Mouse (Mus musculus) hindbrain, embryonic 13.5 days (tissue): Measurements from ENCODE around the gene Tpcn2. TPM values are rescaled to one million over a fixed set of nuclear protein-coding genes. Genes with fewer than 3 reads are reported as not detected.

Experiments
- ATAC-seq: fragments of 200-750 bp; cut with Nextera tagmentation; 2 replicates; pipeline ENCODE4 v1.8.0; 2017; ENCODE audit warnings: moderate TSS enrichment; ENCODE audit not compliant: low FRiP score
- H3K27ac ChIP-seq: fragments of 300-500 bp; sonication (generic); 2 replicates; pipeline ENCODE4 v1.5.1; 2015; ENCODE audit warnings: inconsistent platforms, mild to moderate bottlenecking, moderate library complexity
- H3K27me3 ChIP-seq: fragments of 300-500 bp; sonication (generic); 2 replicates; pipeline ENCODE4 v1.6.1; 2015; ENCODE audit warnings: mild to moderate bottlenecking, inconsistent platforms
- H3K36me3 ChIP-seq: fragments of 300-500 bp; sonication (generic); 2 replicates; pipeline ENCODE4 v1.6.1; 2015; ENCODE audit warnings: mild to moderate bottlenecking, inconsistent platforms
- H3K4me1 ChIP-seq: fragments of 300-500 bp; sonication (generic); replicated peaks from 2 replicates; pipeline ENCODE4 v1.6.1; 2015; ENCODE audit warnings: inconsistent platforms
- H3K4me2 ChIP-seq: fragments of 300-500 bp; sonication (generic); 2 replicates; pipeline ENCODE4 v1.6.1; 2015; ENCODE audit warnings: inconsistent platforms, mild to moderate bottlenecking, moderate library complexity
- H3K4me3 ChIP-seq: fragments of 300-500 bp; sonication (generic); 2 replicates; pipeline ENCODE4 v1.5.1; 2015; ENCODE audit warnings: mild to moderate bottlenecking, inconsistent platforms
- H3K9ac ChIP-seq: fragments of 300-500 bp; sonication (generic); 2 replicates; pipeline ENCODE4 v1.6.1; 2015; ENCODE audit warnings: mild to moderate bottlenecking, inconsistent platforms
- H3K9me3 ChIP-seq: fragments of 300-500 bp; sonication (generic); 2 replicates; pipeline ENCODE4 v1.6.1; 2016; ENCODE audit warnings: inconsistent platforms
- WGBS: fragments of 180-500 bp; shearing (Covaris S2); methylation state at CpG from one replicate; pipeline ENCODE4 v1.1.7; 2015; 5-methylcytosine and 5-hydroxymethylcytosine counted together
- polyA plus RNA-seq: library from polyadenylated mRNA; unstranded; fragments of >200 nt; fragmentation: Nextera tagmentation; extraction: Ambion mirVana; gene quantifications from 2 replicates; pipeline ENCODE4 v1.2.1, GENCODE M21; 2015

The Tpcn2 gene
- polyA plus RNA-seq, 1 experiment from 2014 or later = 3.3 TPM

DNA sequence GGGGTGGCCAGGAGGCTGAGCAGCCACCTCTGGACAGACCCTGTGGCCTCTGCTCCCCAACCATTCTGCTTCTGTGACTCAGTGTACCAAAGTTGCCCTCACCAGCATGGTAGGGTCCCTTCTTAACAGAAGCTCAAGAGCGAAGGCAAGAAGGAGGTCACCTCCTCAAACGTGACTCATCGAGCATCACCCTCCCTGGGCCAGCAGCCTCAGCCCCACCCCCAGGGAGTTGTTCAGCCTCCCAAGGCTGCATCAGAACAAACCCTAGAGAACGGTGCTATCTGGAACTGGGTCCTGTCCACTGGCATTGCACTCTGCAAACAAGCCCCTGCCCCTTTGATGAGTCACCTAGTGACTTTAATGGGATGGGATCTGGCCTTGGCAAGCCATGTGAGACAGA lies 25.1 kb upstream of the Tpcn2 start:
- Histone ChIP-seq H3K36me3 (no peaks in the 10 kb centered on the region), H3K27me3 (no peaks in the 10 kb centered on the region), H3K27ac (no peak overlapping the region), H3K9me3 (no peaks in the 10 kb centered on the region), H3K4me1 (0 out of 2 replicates have a peak, but pooled peaks cover 4% of the 10 kb centered on the region), H3K9ac (no peak overlapping the region), H3K4me3 (no peak overlapping the region), H3K4me2 (no peak overlapping the region)
- 73% methylated on average over 4 of the region's 4 CpGs for WGBS
- no peak for ATAC-seq

- no peak overlapping the region for H3K4me2 ChIP-seq
- H3K9ac ChIP-seq = no peak overlapping the region
- H3K4me3 ChIP-seq = no peak overlapping the region
- no peak overlapping the region for H3K27ac ChIP-seq
- H3K36me3 ChIP-seq = no peaks in the 10 kb centered on the region
- WGBS = 80% methylated on average over 30 of the region's 30 CpGs
- no peaks in the 10 kb centered on the region for H3K9me3 ChIP-seq
- H3K4me1 ChIP-seq = 0 out of 2 replicates have a peak, but pooled peaks cover 4% of the 10 kb centered on the region
- no peaks in the 10 kb centered on the region for H3K27me3 ChIP-seq
- ATAC-seq = no peak
These were observed 24.4 kb upstream of the Tpcn2 start for GRCm38 (mm10) chr7:145308061-145308675.

DNA sequence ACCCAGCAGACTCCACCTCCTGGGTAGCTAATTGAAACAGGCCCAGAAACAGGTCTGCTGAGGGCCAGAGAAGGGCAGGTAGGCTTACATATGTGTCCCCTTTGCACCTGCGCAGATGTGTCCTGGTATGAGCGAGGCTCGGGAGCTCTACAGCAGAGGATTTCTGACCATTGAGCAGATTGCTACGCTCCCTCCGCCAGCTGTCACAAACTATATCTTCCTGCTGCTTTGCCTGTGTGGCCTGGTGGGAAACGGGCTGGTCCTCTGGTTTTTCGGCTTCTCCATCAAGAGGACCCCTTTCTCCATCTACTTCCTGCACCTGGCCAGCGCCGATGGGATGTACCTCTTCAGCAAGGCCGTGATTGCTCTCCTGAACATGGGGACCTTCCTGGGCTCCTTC lies 23.8 kb upstream of the Tpcn2 start:
- no peak for ATAC-seq
- Histone ChIP-seq H3K27me3 (no peaks in the 10 kb centered on the region), H3K9ac (no peak overlapping the region), H3K4me2 (no peak overlapping the region), H3K9me3 (no peaks in the 10 kb centered on the region), H3K4me1 (peaks cover 7% of the 10 kb centered on the region), H3K4me3 (no peak overlapping the region), H3K27ac (no peak overlapping the region), H3K36me3 (no peaks in the 10 kb centered on the region)
- 92% methylated on average over 10 of the region's 10 CpGs for WGBS

DNA sequence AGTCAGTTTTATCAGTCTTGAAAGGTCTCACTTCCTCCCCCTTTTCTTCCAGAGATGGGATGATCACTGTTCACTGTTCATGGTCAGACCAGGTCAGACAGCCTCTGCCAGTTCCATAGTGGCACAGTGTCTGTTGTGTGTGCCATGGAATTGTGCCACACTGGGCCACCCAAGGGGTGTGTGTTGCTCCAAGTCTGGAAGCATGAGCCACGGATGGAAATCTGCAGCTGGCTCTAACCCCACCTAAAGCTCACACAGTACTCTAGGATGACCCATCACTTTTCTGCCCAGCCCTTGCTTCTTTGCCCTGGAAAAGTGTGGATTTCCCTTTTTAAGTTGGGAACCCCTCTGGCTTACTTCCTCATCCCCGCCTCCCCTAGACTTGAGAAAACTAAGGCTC lies 20.3 kb upstream of the Tpcn2 start:
- whole genome bisulfite sequencing = 87% methylated on average over 2 of the region's 2 CpGs

DNA sequence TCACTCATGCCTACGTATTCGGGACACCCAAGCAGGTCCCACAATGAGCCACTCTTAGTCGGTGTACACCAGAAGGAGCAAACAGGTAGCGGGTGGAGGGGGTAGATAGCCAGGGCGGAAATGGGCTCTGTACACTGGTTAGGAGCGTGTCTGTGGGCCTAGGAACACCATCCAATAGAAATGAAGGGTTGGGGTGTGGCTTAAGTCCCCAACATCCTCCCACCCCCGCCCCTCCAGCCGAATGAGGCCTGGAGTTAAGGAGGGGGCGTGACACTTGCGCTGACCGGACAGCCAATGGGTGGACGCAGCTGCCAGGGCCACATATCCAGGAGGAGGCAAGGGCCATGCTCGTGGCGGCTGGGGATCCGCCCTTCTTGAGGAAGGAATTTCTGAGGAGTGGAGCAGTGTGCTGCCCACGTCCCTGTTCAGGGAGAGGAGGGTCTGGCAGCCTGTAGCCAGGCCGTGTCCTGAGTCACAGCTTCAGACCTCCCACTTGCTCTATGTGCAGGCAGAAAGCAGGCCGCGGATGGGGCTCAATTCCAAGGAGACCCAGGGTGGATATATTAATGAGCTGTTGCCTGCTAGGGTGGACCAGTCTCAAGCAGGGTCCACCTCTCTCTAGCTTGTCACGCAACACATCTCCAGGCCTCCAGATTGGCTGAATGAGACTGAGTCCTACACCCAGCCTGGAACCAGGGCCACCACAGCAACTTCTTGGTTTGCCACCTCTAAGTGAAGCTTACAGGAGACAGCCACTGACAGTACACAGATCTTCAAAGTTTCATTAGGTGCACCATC lies 18.9 kb upstream of the Tpcn2 start:
- Histone ChIP-seq H3K36me3 (no peaks in the 10 kb centered on the region), H3K27me3 (0 out of 2 replicates have a peak, but pooled peaks cover 4% of the 10 kb centered on the region), H3K27ac (no peak overlapping the region), H3K4me1 (peaks cover 15% of the 10 kb centered on the region), H3K9ac (peak overlapping the region; percentile 60; the same call in 1 of the 2 replicates), H3K4me2 (peak overlapping the region; percentile 50), H3K4me3 (peak overlapping the region; percentile 22), H3K9me3 (no peaks in the 10 kb centered on the region)
- 7% methylated on average over 20 of the region's 20 CpGs for WGBS
- peak; percentile 83 for ATAC-seq

More for the DNA sequence above, 20.3 kb upstream of the Tpcn2 start:
- Histone ChIP-seq H3K4me3 (no peak overlapping the region), H3K36me3 (no peaks in the 10 kb centered on the region), H3K9me3 (no peaks in the 10 kb centered on the region), H3K27ac (no peak overlapping the region), H3K4me1 (peaks cover 19% of the 10 kb centered on the region), H3K9ac (no peak overlapping the region), H3K27me3 (0 out of 2 replicates have a peak, but pooled peaks cover 4% of the 10 kb centered on the region), H3K4me2 (no peak overlapping the region)
- ATAC-seq = no peak

GRCm38 (mm10) chr7:145301341-145302005 lies 17.7 kb upstream of the Tpcn2 start:
- WGBS = 91% methylated on average over 6 of the region's 6 CpGs

GRCm38 (mm10) chr7:145301008-145301340 lies 17.2 kb upstream of the Tpcn2 start:
- Histone ChIP-seq H3K27me3 (0 out of 2 replicates have a peak, but pooled peaks cover 4% of the 10 kb centered on the region), H3K4me2 (no peak overlapping the region), H3K4me1 (peaks cover 15% of the 10 kb centered on the region), H3K4me3 (no peak overlapping the region), H3K27ac (no peak overlapping the region), H3K9me3 (no peaks in the 10 kb centered on the region), H3K9ac (no peak overlapping the region), H3K36me3 (no peaks in the 10 kb centered on the region)
- no peak for ATAC-seq

More at GRCm38 (mm10) chr7:145301341-145302005, 17.7 kb upstream of the Tpcn2 start:
- Histone ChIP-seq H3K36me3 (no peaks in the 10 kb centered on the region), H3K27ac (no peak overlapping the region), H3K9ac (no peak overlapping the region), H3K4me1 (peaks cover 15% of the 10 kb centered on the region), H3K4me2 (no peak overlapping the region), H3K9me3 (no peaks in the 10 kb centered on the region), H3K4me3 (no peak overlapping the region), H3K27me3 (0 out of 2 replicates have a peak, but pooled peaks cover 4% of the 10 kb centered on the region)
- ATAC-seq = no peak

GRCm38 (mm10) chr7:145300321-145301007 lies 16.7 kb upstream of the Tpcn2 start, which contains the start of gene Mrgprf:
Gene Mrgprf (plus strand): TSS chr7:145300828.
- H3K27me3 ChIP-seq = 0 out of 2 replicates have a peak, but pooled peaks cover 4% of the 10 kb centered on the region
- 41% methylated on average over 12 of the region's 13 CpGs for WGBS
- H3K4me3 ChIP-seq = no peak within 1 kb of the TSS
- H3K9me3 ChIP-seq = no peaks in the 10 kb centered on the region
- no peaks in the 10 kb centered on the region for H3K36me3 ChIP-seq
- no peak for ATAC-seq
- no peak within 1 kb of the TSS for H3K9ac ChIP-seq
- H3K27ac ChIP-seq = no peak within 1 kb of the TSS
- peaks cover 15% of the 10 kb centered on the region for H3K4me1 ChIP-seq
- H3K4me2 ChIP-seq = no peak within 1 kb of the TSS

GRCm38 (mm10) chr7:145299562-145300320 lies 15.9 kb upstream of the Tpcn2 start:
- no peak for ATAC-seq
- 65% methylated on average over 7 of the region's 7 CpGs for WGBS
- Histone ChIP-seq H3K4me3 (no peak overlapping the region), H3K4me1 (peaks cover 15% of the 10 kb centered on the region), H3K36me3 (no peaks in the 10 kb centered on the region), H3K4me2 (no peak overlapping the region), H3K9ac (no peak overlapping the region), H3K9me3 (no peaks in the 10 kb centered on the region), H3K27ac (no peak overlapping the region), H3K27me3 (0 out of 2 replicates have a peak, but pooled peaks cover 4% of the 10 kb centered on the region)

GRCm38 (mm10) chr7:145298666-145299490 lies 15.1 kb upstream of the Tpcn2 start:
- 66% methylated on average over 3 of the region's 3 CpGs for WGBS
- ATAC-seq = no peak
- Histone ChIP-seq H3K4me1 (peaks cover 15% of the 10 kb centered on the region), H3K36me3 (no peaks in the 10 kb centered on the region), H3K4me3 (no peak overlapping the region), H3K9ac (no peak overlapping the region), H3K4me2 (no peak overlapping the region), H3K9me3 (no peaks in the 10 kb centered on the region), H3K27me3 (0 out of 2 replicates have a peak, but pooled peaks cover 4% of the 10 kb centered on the region), H3K27ac (no peak overlapping the region)

DNA sequence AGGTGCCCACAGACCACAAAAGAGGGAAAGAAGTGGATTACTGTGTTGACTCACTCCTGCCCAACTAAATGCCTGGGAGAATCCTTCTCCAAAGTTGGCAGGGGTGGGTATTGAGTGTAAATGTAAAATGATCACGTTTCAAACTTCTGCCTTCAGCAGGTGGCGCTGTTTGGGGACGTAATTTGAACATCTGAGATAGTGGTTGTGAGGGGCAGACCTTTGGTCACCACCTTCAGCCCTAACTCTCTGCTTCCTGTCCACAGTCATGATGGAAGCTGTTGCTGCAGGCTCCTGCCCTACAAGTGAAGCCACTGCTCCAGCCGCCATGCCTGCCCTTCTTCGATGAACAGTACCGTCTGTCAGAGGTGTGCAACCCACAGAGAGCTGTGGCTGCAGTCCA lies 10.0 kb upstream of the Tpcn2 start:
- WGBS = 40% methylated on average over 6 of the region's 6 CpGs
- H3K4me1 ChIP-seq = no peaks in the 10 kb centered on the region
- H3K9me3 ChIP-seq = no peaks in the 10 kb centered on the region
- no peaks in the 10 kb centered on the region for H3K27me3 ChIP-seq
- H3K4me3 ChIP-seq = no peak overlapping the region
- ATAC-seq = no peak
- no peak overlapping the region for H3K4me2 ChIP-seq
- H3K9ac ChIP-seq = no peak overlapping the region
- no peaks in the 10 kb centered on the region for H3K36me3 ChIP-seq
- H3K27ac ChIP-seq = no peak overlapping the region
